Mouse (Mus musculus) intestine, embryonic 16.5 days (tissue): Measurements from ENCODE around the gene Shq1. TPM values are rescaled to one million over a fixed set of nuclear protein-coding genes. Genes with fewer than 3 reads are reported as not detected.

Source experiments
- ATAC-seq: fragments of 200-750 bp; cut with Nextera tagmentation; 2 replicates; pipeline ENCODE4 v1.8.0; 2017; ENCODE audit warnings: moderate TSS enrichment, moderate library complexity
- H3K27ac ChIP-seq: fragments of 300-500 bp; sonication (generic); 2 replicates; pipeline ENCODE4 v1.5.1; 2014; ENCODE audit warnings: mild to moderate bottlenecking, low read length
- H3K27me3 ChIP-seq: fragments of 300-500 bp; sonication (generic); replicated peaks from 2 replicates; pipeline ENCODE4 v1.6.1; 2014; ENCODE audit warnings: low read length, control low read depth, mixed read lengths; ENCODE audit not compliant: control insufficient read depth, insufficient read depth
- H3K36me3 ChIP-seq: fragments of 300-500 bp; sonication (generic); 2 replicates; pipeline ENCODE4 v1.6.1; 2014; ENCODE audit warnings: low read length, control low read depth; ENCODE audit not compliant: control insufficient read depth, insufficient read depth
- H3K4me1 ChIP-seq: fragments of 300-500 bp; sonication (generic); 2 replicates; pipeline ENCODE4 v1.6.1; 2014; ENCODE audit warnings: low read length, control low read depth, mixed read lengths; ENCODE audit not compliant: control insufficient read depth, insufficient read depth
- H3K4me2 ChIP-seq: fragments of 300-500 bp; sonication (generic); 2 replicates; pipeline ENCODE4 v1.6.1; 2014; ENCODE audit warnings: low read depth, low read length, control low read depth
- H3K4me3 ChIP-seq: fragments of 300-500 bp; sonication (generic); 2 replicates; pipeline ENCODE4 v1.5.1; 2014; ENCODE audit warnings: mild to moderate bottlenecking, low read length
- H3K9ac ChIP-seq: fragments of 300-500 bp; sonication (generic); 2 replicates; pipeline ENCODE4 v1.6.1; 2014; ENCODE audit warnings: low read depth, low read length
- H3K9me3 ChIP-seq: fragments of 300-500 bp; sonication (generic); 2 replicates; pipeline ENCODE4 v1.6.1; 2016; ENCODE audit warnings: low read length, control low read depth; ENCODE audit not compliant: control insufficient read depth
- WGBS: fragments of 180-500 bp; shearing (Covaris S2); extraction: QIAGEN DNeasy Blood & Tissue Kit; methylation state at CpG from one replicate; pipeline ENCODE4 v1.1.7; 2014; 5-methylcytosine and 5-hydroxymethylcytosine counted together
- polyA plus RNA-seq: library from polyadenylated mRNA; unstranded; fragments of >200 nt; fragmentation: Nextera tagmentation; extraction: Ambion mirVana; gene quantifications from 2 replicates; pipeline ENCODE4 v1.2.1, GENCODE M21; 2015

The Shq1 gene
- polyA plus RNA-seq, 1 experiment from 2014 or later = 17.8 TPM

GRCm38 (mm10) chr6:100603702-100604101 lies 67.3 kb downstream of the Shq1 start:
- Histone ChIP-seq H3K4me1 (0 out of 2 replicates have a peak, but pooled peaks cover 5% of the 10 kb centered on the region), H3K4me3 (no peak overlapping the region), H3K4me2 (no peak overlapping the region), H3K9me3 (no peaks in the 10 kb centered on the region), H3K9ac (no peak overlapping the region), H3K27me3 (no peaks in the 10 kb centered on the region), H3K27ac (peak overlapping the region; percentile 14; the same call in 1 of the 2 replicates), H3K36me3 (no peaks in the 10 kb centered on the region)
- no peak for ATAC-seq
- 59% methylated on average over 6 of the region's 6 CpGs for WGBS

- H3K9me3 ChIP-seq = no peaks in the 10 kb centered on the region
- no peak overlapping the region for H3K27ac ChIP-seq
- no peak overlapping the region for H3K4me3 ChIP-seq
- no peaks in the 10 kb centered on the region for H3K27me3 ChIP-seq
- no peak overlapping the region for H3K9ac ChIP-seq
- no peak overlapping the region for H3K4me2 ChIP-seq
- H3K36me3 ChIP-seq = no peaks in the 10 kb centered on the region
- WGBS = 83% methylated on average over 6 of the region's 6 CpGs
- ATAC-seq = no peak
- H3K4me1 ChIP-seq = 0 out of 2 replicates have a peak, but pooled peaks cover 5% of the 10 kb centered on the region
Measured at GRCm38 (mm10) chr6:100601634-100602033, 69.3 kb downstream of the Shq1 start.

DNA sequence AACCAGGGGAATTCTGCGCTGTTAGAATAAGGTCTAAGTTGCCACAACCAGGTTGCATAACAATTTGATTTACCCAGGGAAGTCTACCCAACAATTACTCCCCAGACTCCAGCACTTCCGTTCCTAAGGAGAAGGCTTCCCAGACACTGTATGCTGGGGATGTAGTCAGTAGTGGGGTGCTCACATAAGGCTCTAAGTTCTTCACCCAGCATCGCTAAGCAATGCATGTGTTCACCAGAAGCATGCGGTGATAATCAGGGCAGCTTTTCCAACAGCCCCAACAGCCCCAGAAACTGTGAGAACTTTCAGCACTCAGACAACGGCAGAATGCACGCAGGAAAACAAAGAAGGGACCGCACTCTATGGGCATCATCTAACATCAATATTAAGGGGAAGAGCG lies 77.1 kb downstream of the Shq1 start:
- Histone ChIP-seq H3K9ac (no peak overlapping the region), H3K4me1 (no peaks in the 10 kb centered on the region), H3K9me3 (no peaks in the 10 kb centered on the region), H3K27ac (no peak overlapping the region), H3K27me3 (no peaks in the 10 kb centered on the region), H3K4me3 (no peak overlapping the region), H3K36me3 (no peaks in the 10 kb centered on the region), H3K4me2 (no peak overlapping the region)
- no peak for ATAC-seq
- 74% methylated on average over 8 of the region's 8 CpGs for WGBS

DNA sequence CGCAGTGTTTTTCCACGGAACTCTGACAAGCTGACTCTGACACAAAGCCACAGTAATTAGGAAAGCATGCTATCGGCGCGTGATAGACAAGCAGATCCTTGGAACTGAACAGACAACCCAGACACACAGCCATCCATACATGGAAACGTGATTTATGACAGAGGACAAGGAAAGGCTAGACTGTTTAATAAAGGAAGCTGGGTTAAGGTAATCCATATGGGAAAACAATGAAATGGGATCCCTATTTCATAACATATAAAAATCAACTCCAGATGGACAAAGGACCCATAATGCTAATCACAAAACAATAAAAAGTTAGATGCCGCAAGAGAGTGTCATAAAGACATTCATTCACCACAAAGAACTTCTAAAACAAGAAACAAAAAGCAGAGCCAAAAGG lies 78.0 kb downstream of the Shq1 start:
- WGBS = 79% methylated on average over 7 of the region's 7 CpGs
- no peak for ATAC-seq
- H3K36me3 ChIP-seq = no peaks in the 10 kb centered on the region

GRCm38 (mm10) chr6:100590602-100591001 lies 80.4 kb downstream of the Shq1 start:
- H3K9me3 ChIP-seq = no peaks in the 10 kb centered on the region
- 82% methylated on average over 4 of the region's 4 CpGs for WGBS
- no peaks in the 10 kb centered on the region for H3K27me3 ChIP-seq
- no peaks in the 10 kb centered on the region for H3K36me3 ChIP-seq
- H3K4me3 ChIP-seq = no peak overlapping the region
- H3K4me2 ChIP-seq = no peak overlapping the region
- peaks cover 4% of the 10 kb centered on the region; the same call in 1 of the 2 replicates for H3K4me1 ChIP-seq
- H3K9ac ChIP-seq = no peak overlapping the region
- no peak overlapping the region for H3K27ac ChIP-seq
- ATAC-seq = no peak

More for the DNA sequence above, 78.0 kb downstream of the Shq1 start:
- no peaks in the 10 kb centered on the region for H3K27me3 ChIP-seq
- no peak overlapping the region for H3K9ac ChIP-seq
- no peak overlapping the region for H3K27ac ChIP-seq
- peaks cover 3% of the 10 kb centered on the region; the same call in 1 of the 2 replicates for H3K4me1 ChIP-seq
- no peak overlapping the region for H3K4me2 ChIP-seq
- no peak overlapping the region for H3K4me3 ChIP-seq
- no peaks in the 10 kb centered on the region for H3K9me3 ChIP-seq

- 66% methylated on average over 3 of the region's 3 CpGs for WGBS
- H3K9ac ChIP-seq = no peak overlapping the region
- H3K4me2 ChIP-seq = no peak overlapping the region
- no peak for ATAC-seq
- H3K4me1 ChIP-seq = peaks cover 4% of the 10 kb centered on the region; the same call in 1 of the 2 replicates
- H3K9me3 ChIP-seq = no peaks in the 10 kb centered on the region
- H3K27me3 ChIP-seq = no peaks in the 10 kb centered on the region
- no peak overlapping the region for H3K27ac ChIP-seq
- no peaks in the 10 kb centered on the region for H3K36me3 ChIP-seq
- no peak overlapping the region for H3K4me3 ChIP-seq
Measured at GRCm38 (mm10) chr6:100588876-100589275, 82.1 kb downstream of the Shq1 start.

DNA sequence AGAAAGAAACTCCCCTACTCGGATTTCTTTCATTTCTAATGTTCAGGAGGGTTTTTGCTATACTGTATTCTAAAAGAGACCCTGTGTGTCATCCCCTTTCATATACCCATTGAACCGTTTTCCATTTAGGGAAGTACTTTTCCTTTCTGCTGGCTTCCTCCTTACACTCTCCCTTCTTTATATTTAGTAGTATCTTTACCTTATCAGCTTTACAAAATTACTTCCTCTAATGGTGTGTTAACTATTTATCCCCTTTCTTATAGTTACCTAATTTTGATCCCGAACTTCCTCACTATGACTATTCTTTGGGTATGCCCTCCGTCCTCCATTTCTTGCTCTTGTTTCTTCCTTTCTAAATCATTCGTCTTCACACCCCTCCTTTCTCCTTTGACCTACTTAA lies 84.2 kb downstream of the Shq1 start:
- Histone ChIP-seq H3K36me3 (no peaks in the 10 kb centered on the region), H3K4me2 (no peak overlapping the region), H3K4me1 (peaks cover 4% of the 10 kb centered on the region; the same call in 1 of the 2 replicates), H3K27me3 (no peaks in the 10 kb centered on the region), H3K9me3 (no peaks in the 10 kb centered on the region), H3K9ac (no peak overlapping the region), H3K4me3 (no peak overlapping the region), H3K27ac (no peak overlapping the region)
- no peak for ATAC-seq
- WGBS = 86% methylated on average over 5 of the region's 5 CpGs

DNA sequence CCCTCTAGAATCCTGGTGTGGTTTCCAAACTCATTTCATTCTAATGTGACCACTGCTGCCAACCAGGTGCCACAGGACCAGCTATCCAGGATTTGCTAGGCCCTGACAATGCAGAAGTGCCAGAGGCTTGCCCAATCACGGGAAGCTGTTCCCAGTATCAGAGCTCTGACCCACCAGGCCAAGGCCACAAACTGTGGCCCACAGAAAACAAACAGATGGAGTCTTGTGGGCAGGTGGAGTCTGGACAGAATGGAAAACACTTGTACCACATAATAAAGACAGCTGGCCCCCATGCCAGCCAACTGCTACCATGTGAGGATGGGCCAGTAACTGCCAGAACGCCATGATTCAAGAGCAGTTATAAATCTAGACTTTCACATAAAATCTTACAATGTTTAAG lies 89.0 kb downstream of the Shq1 start:
- Histone ChIP-seq H3K27ac (no peak overlapping the region), H3K9me3 (no peaks in the 10 kb centered on the region), H3K4me3 (no peak overlapping the region), H3K4me1 (no peaks in the 10 kb centered on the region), H3K27me3 (no peaks in the 10 kb centered on the region), H3K36me3 (no peaks in the 10 kb centered on the region), H3K4me2 (no peak overlapping the region), H3K9ac (no peak overlapping the region)
- no peak for ATAC-seq
- WGBS = 71% methylated on average over 2 of the region's 2 CpGs

DNA sequence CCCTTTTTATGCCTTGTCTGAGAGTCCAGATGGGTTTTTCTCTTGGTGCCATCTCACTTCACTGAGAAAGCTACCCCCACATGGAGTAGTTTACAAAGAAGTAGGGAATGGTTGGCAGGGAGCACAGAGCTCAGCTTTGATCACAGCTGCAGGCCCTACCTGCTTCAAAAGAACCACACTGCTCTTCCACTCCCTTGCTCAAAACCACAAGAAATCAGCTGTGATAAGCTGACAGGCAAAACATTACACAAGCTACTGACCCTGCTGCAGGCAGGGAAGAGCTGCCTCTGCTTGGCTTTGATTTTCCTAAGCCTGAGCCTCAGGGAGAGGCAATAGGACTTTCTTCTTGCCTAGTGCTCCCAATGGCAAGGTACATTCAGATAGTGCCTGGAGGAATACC lies 89.9 kb downstream of the Shq1 start:
- no peak for ATAC-seq
- H3K9ac ChIP-seq = no peak overlapping the region
- no peak overlapping the region for H3K4me3 ChIP-seq
- H3K27me3 ChIP-seq = no peaks in the 10 kb centered on the region
- no peak overlapping the region for H3K4me2 ChIP-seq
- H3K4me1 ChIP-seq = no peaks in the 10 kb centered on the region
- no peaks in the 10 kb centered on the region for H3K9me3 ChIP-seq
- no peak overlapping the region for H3K27ac ChIP-seq
- no peaks in the 10 kb centered on the region for H3K36me3 ChIP-seq

DNA sequence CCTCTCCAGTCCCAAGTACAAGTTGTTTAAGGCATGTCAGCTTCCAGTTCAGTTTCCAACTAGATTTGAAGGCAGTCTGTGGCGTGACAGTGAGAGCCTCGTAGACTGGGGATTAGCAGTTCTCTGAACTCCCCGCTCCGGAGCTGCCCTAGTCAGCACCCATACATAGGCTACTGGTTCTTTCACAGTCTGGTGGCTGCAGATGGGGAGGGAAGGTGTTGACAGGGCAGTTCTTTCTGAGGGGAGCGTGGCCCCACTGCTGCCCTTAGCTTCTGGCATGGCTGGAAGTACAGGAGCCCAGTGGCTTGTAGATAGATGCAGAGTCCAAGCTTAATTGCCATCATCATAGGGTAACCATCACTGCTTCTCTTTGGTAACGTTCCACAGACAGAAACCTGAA lies 93.4 kb downstream of the Shq1 start:
- H3K27ac ChIP-seq = no peak overlapping the region
- no peaks in the 10 kb centered on the region for H3K36me3 ChIP-seq
- WGBS = 92% methylated on average over 6 of the region's 6 CpGs
- H3K4me2 ChIP-seq = no peak overlapping the region
- ATAC-seq = no peak
- no peaks in the 10 kb centered on the region for H3K4me1 ChIP-seq
- H3K9ac ChIP-seq = no peak overlapping the region
- no peaks in the 10 kb centered on the region for H3K9me3 ChIP-seq
- no peaks in the 10 kb centered on the region for H3K27me3 ChIP-seq
- H3K4me3 ChIP-seq = no peak overlapping the region
